Mouse (Mus musculus): ENCODE measurements around the gene Mpp2.

- TF ChIP-seq CTCF (conservative IDR thresholded peaks at IDR 0.05; ENCODE audit: low read length) = no peak
- no peak for TF ChIP-seq NANOG (IDR thresholded peaks at IDR 0.05; ENCODE audit: borderline replicate concordance, low read length)
- no peak for TF ChIP-seq POU5F1 (IDR thresholded peaks at IDR 0.05; ENCODE audit: borderline replicate concordance, low read length)
Measured at GRCm38 (mm10) chr11:102046607-102047006, 41.7 kb downstream of the Mpp2 start.

All from E14TG2a.4 (cell line).